Mouse (Mus musculus): ENCODE measurements around the gene Cyp2c39.

GRCm38 (mm10) chr19:39506341-39506740 is 4.3 kb upstream of the Cyp2c39 start:
- TF ChIP-seq CTCF (IDR thresholded peaks at IDR 0.05; ENCODE audit: control insufficient read depth, insufficient read depth, insufficient read length) (no peak), USF1 (IDR thresholded peaks at IDR 0.05; ENCODE audit: low read depth) (no peak)
